Mouse (Mus musculus) cerebellum, adult 9-11 months (tissue): ENCODE measurements at regions not wholly inside any gene's neighbourhood (a gene's known extent, or its start where the extent isn't known, plus 50 kb on each side); places are given as distances from the start of the nearest gene placed in this dataset.
A peak's percentile ranks its signal among the peaks of the same experiment; 100 is the strongest.

Experiments
- DNase-seq: peaks from one replicate; pipeline ENCODE4 v3.0.0; 2022

DNA sequence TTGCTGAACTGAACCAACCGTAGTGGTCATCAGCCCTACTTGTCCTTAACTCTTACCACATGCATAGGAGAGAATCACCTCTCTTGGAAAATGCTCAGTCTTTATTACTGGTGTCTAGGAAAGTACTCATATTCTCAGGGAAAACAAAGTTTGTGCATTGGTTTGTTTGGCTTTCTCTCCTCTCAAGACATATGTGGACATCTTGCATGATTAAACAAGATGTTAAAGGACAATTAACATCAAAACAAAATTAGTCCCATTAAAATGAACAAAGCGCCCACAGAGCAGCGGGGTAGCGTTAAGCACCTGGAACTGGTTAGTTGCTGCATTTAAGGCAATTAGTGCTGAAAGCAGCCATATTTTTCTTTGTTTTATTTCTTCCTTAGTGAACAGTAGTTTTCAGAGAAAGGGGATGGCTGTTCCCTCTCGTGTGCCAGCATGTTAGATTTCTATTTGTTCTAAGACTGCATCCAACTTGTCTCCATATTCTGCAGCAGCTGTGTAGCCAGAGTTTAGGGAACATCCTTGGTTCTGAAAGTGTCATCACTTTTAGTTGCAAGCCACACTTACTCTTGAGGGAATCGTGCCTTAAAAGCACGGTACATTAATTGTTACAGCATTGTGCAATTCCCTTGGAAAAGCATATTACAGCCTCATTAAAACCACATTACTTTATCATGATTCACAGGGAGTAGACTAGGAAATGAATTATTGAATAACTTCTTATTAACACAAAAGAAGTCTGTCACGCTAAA is 137.7 kb downstream of the Ube2u start:
- DNase-seq, result no peak

DNA sequence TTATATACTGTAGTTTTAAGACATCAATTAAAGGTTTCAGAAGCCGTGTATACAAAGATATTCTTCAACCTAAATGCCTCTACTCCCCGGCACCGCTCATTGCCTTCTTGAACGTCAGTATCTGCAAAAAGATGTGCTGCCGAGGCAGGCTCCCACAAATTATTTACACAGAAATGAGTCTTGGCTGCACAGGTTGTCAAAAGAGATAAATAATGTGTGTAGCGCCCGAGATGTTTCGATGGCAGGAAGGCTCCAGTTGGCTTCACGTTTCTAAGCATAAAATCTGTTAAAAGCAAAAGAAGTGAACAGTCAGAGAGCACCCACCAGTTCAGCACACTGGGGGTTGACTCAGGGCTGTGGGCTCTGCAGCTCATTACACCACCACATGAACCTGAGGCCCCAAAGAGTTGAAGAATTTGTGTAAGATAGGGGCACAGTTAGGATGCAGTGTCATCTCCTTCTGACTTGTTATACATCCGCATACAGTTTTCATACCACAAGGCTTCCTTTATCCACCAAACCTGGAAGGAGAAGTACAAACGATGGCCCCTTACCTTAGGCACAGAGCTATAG is 138.4 kb downstream of the Ube2u start:
- no peak for DNase-seq

DNA sequence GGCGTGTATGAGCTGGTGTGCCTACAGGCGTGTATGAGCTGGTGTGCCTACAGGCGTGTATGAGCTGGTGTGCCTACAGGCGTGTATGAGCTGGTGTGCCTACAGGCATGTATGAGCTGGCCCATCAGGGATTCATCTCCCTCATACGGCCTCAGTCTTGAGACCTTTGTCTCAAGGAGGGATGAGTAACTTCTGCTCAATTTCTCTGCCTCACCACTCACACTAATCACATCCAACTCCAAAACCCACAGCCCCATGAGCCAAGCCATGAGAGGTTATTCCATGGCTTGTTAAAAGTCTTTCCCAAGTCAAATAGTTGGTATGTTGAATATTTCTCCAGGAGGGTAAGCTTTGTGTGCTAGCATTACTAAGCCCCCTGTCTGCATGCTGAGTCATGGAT is 146.0 kb downstream of the Ube2u start:
- DNase-seq, result no peak

DNA sequence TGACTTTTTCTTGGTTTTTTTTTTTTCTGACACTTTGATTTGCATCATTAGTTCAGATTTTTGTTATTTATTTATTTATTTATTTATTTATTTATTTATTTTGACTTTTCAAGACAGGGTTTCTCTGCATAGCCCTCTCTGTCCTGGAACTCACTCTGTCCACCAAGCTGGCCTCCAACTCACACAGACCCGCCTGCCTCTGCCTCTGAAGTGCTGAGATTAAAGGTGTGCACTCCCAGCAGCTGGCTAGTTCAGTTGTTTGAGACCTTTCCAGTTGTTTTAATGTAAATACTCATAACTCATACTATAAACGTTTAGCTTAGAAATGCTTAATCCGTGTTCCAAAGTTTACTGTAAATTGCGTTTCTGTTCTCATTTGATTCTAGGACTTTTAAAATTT is 147.9 kb downstream of the Ube2u start:
- no peak for DNase-seq

DNA sequence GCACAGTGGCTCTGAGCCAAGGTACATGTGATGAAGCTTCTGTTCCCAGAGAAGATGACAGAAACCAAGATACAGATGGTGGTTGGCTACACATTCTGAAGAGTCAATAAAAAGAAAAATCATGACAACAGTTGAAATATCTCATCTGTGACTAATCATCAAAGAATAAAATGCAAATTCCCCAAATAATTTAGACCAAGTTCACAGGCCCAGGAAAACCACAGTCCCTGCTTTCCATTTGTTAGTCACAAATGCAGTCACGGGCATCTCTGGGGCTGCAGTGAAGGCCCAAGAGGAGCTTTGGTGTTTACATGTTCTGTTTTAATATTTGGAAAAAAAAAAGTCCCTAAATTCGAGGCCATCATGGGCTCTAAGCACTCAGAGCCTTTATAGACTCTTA is 142.1 kb upstream of the Cachd1 start:
- no peak for DNase-seq

DNA sequence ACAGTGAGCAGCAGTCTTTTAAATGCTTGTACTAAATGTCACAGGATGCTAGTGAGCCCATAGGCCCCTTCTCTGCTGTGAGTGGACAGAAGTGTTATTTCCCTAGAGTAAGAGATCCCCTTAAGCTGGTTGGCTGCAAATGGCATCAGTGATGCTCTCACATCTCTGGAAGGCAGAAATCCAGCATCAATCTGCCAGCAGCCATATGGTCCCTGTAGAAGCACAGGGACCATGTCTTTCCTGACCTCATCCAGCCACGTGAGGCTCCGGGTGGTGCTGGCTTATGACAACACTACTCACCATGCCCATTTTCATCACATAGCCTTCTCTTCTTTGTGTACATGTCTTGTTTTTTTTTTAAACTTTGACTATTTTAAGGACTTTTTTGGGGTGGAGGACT is 138.9 kb upstream of the Cachd1 start:
- no peak for DNase-seq

DNA sequence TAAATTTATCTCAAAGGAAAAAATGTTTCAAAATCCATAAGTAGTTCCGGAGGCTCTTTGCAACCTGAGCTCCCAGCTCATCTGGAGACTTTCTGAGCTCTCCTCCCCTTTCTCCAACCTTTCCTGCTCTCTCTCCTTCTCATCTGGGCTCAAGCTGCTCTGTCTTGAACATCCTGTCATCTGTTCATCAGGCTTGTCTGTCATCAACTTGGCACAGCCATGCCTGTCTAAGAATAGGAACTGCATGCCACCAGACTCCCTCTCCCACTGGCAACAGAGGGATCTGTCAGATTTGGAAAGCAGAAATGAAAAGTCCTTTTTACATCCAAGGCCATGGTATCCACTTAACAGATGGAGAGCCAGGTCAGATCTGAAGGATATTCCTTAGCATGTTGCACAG is 115.3 kb upstream of the Cachd1 start:
- DNase-seq, result no peak

DNA sequence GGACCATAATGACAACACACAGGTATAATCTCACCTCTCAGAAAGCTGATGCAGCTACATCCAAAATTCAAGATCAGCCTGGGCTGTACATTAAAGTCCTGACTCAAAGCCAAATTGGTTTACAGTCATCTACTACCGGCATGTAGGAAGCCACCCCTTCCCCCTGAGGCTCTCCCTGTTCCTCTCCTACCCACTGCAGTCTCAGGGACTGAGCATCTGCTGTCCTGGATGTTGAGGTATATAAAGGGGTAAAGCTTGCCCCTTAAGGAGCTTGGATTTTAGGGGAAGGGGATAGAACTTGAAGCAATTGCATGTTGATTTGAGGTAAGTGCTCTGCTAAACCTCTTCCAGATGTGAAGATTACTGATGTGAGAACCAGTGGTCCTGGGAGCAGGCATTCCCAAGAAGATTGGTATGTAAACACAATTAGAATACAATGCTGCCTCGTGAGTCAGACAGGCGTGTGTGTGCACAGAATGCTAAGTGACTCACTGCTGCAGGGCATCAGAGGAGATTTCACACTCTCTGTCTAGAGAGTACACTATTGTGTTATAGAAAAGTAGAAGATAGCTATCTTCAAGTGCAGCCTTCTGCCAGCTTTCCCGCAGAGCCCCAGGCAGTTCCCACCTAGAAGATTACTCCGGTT is 111.7 kb upstream of the Cachd1 start:
- no peak for DNase-seq

DNA sequence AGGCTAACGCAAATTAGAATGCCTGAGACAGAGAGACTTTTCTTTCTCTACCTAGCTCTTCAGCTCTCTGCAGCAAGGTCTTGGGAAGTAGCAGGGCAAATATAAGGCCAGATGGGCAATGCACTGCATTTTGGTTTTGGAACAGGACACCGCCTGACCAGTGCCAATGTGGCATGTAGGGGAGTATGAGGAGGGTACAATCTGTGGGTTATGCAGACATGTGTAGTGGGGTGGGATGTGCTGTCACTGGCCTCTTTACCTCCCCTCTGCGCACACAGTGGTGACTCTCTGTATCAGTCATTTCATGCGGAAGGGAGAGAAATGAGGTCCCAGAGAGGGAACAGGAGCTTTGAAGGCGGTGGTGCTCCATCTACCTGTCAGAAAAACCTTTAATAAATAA is 105.9 kb upstream of the Cachd1 start:
- no peak for DNase-seq

DNA sequence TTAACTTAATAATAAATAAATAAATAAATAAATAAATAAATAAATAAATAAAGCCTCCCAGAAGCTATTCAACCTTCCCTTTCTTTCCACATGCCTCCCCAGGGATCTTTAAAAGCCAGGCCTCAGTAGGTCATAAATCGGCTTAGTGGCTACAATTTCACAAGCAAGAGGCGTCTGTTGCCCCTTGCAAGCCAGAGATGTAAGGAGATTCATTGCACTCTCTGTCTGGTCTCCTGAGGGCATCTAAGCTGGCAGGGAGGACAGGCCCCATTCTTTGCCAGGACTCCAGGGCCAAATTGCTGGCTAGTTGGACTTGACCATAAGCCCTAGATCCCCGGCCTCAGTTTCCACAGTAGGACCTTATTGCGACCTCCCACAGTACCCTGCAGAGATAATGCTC is 101.6 kb upstream of the Cachd1 start:
- DNase-seq, result no peak

DNA sequence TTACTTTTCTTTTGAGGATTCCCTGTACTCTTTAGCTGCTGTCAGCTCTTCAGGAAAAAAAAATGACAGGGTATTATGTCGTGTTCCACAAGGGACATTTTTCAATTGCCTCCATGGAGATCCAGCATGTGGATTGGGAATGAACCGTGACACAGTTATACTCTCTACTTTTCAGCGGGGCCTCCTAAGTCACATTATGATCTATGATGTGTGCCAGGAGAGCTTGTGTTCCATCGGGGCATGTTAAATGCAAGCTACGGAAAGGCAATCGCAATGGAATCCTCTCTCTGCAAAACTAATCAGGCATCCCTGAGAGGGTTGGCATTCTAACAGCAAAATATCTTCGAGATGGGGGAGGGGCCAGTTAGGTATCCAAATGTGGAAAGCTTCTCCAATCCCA is 92.7 kb upstream of the Cachd1 start:
- DNase-seq, result no peak

DNA sequence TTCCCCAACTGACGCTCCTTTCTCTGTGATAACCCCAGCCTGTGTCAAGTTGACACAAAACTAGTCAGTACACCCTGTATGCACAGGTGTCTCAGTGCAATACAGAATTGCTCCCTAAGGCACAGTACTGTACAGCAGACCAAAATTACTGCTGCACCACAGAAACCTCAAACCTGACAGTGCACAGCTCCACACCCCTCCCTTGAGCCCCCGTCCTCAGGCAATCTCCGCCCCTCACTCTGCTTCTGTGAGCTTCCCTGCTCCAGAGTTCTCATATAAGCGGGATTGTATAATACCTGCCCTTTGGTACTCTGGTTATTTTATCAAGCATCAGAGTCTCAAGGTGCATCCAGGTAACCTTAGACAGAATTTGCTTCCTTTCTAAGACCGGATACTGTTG is 76.5 kb upstream of the Cachd1 start:
- no peak for DNase-seq

DNA sequence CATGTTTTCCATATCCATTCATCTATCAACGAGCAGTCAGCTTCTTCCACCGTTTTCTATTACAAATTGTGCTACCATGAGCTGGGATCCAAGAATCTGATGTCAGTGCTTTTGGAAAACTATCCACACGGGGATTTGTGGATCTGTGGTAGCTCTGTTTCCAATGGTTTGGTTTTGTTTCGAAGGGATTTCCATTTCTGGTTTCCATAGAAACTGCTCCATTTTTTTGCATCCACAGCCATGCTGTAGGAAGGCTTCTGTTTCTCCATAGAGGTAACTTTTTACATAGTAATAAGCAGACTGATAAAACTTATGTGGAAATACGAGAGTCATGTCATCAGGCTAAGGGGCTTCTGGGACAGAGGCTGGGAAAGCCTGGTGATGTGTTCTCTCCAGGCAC is 76.1 kb upstream of the Cachd1 start:
- DNase-seq, result no peak

DNA sequence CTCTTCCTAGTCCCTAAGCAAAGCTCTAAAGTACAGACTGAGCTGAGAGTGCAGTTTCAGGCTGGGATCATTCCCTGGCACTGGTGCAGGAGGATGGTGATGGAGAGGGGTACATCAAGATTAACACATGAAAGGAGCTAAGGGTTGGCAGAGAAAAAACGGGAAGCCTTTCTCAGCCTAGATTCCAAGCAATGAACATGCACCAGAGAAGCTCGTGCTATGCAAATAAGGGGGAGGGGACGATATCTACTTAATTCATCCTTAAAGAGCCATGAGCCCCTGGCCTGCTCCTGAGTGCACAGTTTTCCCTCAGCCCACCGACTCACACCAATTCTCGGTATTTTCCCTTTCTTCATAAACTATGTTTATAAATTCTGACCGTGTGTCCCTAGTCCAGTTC is 70.5 kb upstream of the Cachd1 start:
- DNase-seq, result no peak

DNA sequence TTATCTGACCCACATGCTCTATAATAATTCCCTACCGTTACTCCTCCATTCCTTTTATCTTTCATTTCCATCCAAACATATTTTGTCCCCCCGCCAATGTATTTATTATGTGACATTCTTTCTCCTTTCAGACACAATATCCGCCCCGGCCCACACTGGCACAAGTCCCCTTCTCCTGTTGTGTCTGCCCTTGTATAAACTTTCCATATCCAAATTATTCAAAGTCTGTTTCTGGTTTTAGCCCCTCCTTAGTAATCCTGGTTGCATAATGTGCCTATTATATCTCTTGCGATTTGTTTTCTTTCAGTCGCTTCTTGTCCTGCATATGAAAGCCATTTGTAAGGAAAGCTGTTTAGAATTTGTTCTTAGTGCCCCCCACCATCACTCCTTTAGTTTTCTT is 69.3 kb upstream of the Cachd1 start:
- DNase-seq, result no peak

DNA sequence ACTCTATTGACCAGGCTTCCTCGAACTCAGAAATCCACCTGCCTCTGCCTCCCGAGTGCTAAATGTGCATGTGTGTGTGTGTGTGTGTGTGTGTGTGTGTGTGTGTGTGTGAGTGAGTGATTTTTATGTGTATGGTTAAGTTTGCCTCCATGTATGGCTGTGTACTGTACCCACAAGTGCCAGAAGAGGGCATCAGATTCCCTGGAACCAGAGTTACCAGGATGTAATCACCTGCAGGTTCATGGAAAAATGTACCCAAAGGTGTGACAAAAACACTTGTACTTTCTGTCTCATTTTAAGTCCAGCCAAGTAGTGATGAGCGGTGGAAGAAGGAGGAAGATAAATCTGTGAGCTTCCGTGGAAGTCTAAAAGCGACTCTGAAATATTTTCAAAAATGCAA is 68.2 kb upstream of the Cachd1 start:
- DNase-seq, result no peak

DNA sequence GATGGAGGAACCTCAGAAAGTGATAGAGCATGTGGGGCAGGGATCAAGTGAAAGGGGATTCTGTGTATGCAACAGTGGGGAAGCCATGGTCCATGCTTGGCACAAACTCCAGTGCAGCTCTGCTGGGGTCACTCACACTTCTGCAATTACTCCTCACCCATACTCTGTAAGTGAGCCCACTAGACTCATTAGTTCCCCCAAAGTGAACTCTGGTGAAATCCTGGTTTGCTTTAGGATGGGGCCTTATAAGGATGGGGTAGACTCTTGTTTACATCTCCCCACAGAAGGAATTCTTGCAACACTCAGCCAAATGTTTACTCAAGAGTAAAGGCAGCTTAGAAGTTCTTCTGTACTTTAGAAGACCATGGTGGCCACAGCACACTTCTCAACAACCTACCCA is 62.2 kb upstream of the Cachd1 start:
- DNase-seq, result no peak

DNA sequence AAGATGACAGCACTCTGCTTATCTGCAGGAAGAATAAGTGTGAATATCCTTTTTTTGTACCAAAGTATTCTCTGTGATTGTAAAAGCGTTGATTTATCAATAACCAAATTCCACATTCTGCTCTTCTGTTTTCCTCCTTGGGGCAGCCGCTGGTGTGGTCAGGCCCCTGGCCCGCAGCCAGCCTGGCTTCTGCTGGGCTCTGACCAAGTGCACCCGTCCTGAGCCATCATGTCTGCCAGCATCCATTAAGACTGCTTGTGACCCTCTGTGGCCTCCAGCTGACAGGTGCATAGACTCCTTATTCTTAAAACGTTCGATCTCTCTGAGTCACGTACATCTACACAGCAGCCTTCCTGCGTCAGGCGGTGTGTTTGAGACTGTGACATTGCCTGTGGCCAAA is 58.9 kb upstream of the Cachd1 start:
- no peak for DNase-seq

DNA sequence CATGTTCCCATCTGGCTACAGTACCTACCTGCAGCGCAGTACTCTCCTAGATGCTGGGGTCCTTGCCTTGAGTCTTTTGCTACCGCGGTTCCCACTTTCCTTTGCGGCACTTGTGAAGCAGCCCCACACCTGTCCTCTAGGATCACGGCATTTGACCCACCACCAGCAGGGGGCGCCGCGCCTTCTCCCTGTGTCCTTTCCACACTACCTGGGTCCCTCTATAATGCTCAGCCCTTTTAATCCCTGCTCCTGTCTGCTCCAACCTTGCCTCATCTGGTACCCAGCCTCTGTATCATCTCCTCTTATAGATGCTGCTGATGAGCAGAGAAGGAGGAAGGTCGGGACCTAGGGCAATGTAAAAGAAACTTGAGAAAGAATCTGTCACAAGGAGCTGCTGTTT is 53.9 kb upstream of the Cachd1 start:
- DNase-seq, result peak; percentile 2

DNA sequence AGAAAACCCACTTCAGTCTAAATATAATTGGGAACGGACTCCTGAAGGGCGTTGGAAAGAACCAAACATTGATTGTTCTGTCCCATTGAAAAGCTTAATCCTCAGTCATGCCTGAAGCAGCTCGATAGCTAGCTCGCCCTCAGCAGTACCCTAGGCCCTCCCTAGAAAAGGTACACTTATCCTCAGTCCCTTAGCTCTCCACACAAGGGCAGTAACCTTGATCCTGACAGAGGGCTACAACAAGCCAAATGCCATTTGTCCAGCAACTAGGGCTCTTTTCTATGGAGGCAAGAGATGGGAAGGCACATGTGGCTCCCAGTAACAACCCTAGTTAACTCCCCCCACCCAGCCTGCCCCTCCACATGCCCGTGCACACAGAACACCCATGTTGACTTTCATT is 53.4 kb upstream of the Cachd1 start:
- DNase-seq, result no peak

DNA sequence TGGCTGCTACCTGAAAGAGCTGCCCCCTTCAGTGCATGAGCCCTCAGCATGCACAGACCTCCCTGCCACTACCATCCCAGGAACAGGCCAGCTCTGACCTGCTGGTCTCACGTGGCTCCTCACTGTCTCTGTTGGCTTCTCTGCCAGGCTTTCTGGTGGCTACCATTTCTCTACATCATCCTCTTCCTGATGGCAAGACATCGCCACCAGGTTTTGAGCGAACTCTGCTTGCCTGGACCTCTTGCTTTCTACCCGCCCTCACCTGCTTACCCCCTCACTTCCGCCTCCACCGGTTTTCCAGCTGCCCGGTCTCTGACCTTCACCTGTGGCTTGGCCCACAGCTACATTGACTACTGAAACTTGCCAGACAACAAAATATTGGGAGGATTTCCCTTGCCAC is 50.7 kb upstream of the Cachd1 start:
- no peak for DNase-seq

DNA sequence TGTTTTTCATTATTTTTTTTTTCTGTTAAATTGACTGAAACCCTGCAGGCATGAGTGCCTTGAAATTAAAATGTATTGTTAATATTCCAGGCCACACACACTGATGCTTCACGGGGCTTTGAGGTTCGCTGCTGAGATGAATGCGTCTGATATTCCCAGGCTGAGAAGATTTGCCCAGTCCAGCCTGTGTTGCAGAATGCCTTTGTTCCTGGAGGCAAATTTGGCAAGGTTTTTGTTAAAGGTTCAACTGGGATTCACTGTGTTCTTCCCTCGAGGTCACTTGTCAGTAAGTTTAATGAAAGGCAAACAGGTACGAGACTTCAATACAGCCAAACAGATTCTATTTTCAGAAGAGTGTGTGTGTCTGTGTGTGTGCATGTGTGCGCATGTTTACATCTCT is 50.0 kb upstream of the Cachd1 start:
- no peak for DNase-seq
